Mouse (Mus musculus) liver, adult 2 months (tissue): Measurements from ENCODE around the gene Klhl26.

Source experiments
- CTCF ChIP-seq: fragments of 200-500 bp; IDR thresholded peaks from 2 replicates; pipeline ENCODE4 v1.5.1; 2011; ENCODE audit warnings: low read depth, low read length, control low read depth
- POLR2A ChIP-seq: fragments of 200-500 bp; IDR thresholded peaks from 2 replicates; pipeline ENCODE4 v1.6.1; 2011; ENCODE audit warnings: low read length, control low read depth; ENCODE audit not compliant: insufficient read depth; ENCODE audit errors: extremely low read depth

- TF ChIP-seq CTCF (no peak), POLR2A (no peak)
Measured at GRCm38 (mm10) chr8:70439848-70440179, 37.0 kb downstream of the Klhl26 start.
